Mouse (Mus musculus): ENCODE measurements around the gene Frmd4a.

The Frmd4a gene

GRCm38 (mm10) chr2:4490845-4491244 is 473.3 kb downstream of the Frmd4a start:
- DNase-seq (ENCODE audit: low read depth) = no peak

- DNase-seq (ENCODE audit: low read depth) = peak; percentile 79
These were observed 475.3 kb downstream of the Frmd4a start for GRCm38 (mm10) chr2:4492485-4493481.

GRCm38 (mm10) chr2:4494478-4494877 is 477.0 kb downstream of the Frmd4a start:
- no peak for DNase-seq (ENCODE audit: low read depth)

- peak; percentile 84 for DNase-seq (ENCODE audit: low read depth)
These were observed 481.7 kb downstream of the Frmd4a start for GRCm38 (mm10) chr2:4499257-4499656.

- no peak for DNase-seq (ENCODE audit: low read depth)
These were observed 482.4 kb downstream of the Frmd4a start for GRCm38 (mm10) chr2:4499916-4500315.

- DNase-seq (ENCODE audit: low read depth) = peak; percentile 30
These were observed 483.9 kb downstream of the Frmd4a start for GRCm38 (mm10) chr2:4501257-4502027.

- DNase-seq (ENCODE audit: low read depth) = no peak
These were observed 486.9 kb downstream of the Frmd4a start for GRCm38 (mm10) chr2:4504413-4504812.

GRCm38 (mm10) chr2:4505695-4506094 is 488.2 kb downstream of the Frmd4a start:
- no peak for DNase-seq (ENCODE audit: low read depth)

GRCm38 (mm10) chr2:4506659-4507058 is 489.1 kb downstream of the Frmd4a start:
- DNase-seq (ENCODE audit: low read depth) = no peak

- no peak for DNase-seq (ENCODE audit: low read depth)
These were observed 490.5 kb downstream of the Frmd4a start for GRCm38 (mm10) chr2:4507887-4508615.

- no peak for DNase-seq (ENCODE audit: low read depth)
These were observed 491.6 kb downstream of the Frmd4a start for GRCm38 (mm10) chr2:4508959-4509615.

- DNase-seq (ENCODE audit: low read depth) = no peak
These were observed 492.2 kb downstream of the Frmd4a start for GRCm38 (mm10) chr2:4509739-4510138.

- no peak for DNase-seq (ENCODE audit: low read depth)
These were observed 492.9 kb downstream of the Frmd4a start for GRCm38 (mm10) chr2:4510208-4511079.

- no peak for DNase-seq (ENCODE audit: low read depth)
These were observed 493.5 kb downstream of the Frmd4a start for GRCm38 (mm10) chr2:4511080-4511386.

- DNase-seq (ENCODE audit: low read depth) = no peak
These were observed 495.1 kb downstream of the Frmd4a start for GRCm38 (mm10) chr2:4512607-4513006.

GRCm38 (mm10) chr2:4515910-4516309 is 498.4 kb downstream of the Frmd4a start:
- DNase-seq (ENCODE audit: low read depth) = no peak

GRCm38 (mm10) chr2:4516819-4517552 is 499.5 kb downstream of the Frmd4a start:
- DNase-seq (ENCODE audit: low read depth) = no peak

- DNase-seq (ENCODE audit: low read depth) = no peak
These were observed 500.1 kb downstream of the Frmd4a start for GRCm38 (mm10) chr2:4517553-4518125.

GRCm38 (mm10) chr2:4518549-4518948 is 501.0 kb downstream of the Frmd4a start:
- DNase-seq (ENCODE audit: low read depth) = no peak
